Mouse (Mus musculus): Measurements from ENCODE around the gene Nr1h4. TPM values are rescaled to one million over a fixed set of nuclear protein-coding genes. Genes with fewer than 3 reads are reported as not detected.

The Nr1h4 gene
- polyA plus RNA-seq, 2 experiments: 0.03 TPM; not detected in 1

DNA sequence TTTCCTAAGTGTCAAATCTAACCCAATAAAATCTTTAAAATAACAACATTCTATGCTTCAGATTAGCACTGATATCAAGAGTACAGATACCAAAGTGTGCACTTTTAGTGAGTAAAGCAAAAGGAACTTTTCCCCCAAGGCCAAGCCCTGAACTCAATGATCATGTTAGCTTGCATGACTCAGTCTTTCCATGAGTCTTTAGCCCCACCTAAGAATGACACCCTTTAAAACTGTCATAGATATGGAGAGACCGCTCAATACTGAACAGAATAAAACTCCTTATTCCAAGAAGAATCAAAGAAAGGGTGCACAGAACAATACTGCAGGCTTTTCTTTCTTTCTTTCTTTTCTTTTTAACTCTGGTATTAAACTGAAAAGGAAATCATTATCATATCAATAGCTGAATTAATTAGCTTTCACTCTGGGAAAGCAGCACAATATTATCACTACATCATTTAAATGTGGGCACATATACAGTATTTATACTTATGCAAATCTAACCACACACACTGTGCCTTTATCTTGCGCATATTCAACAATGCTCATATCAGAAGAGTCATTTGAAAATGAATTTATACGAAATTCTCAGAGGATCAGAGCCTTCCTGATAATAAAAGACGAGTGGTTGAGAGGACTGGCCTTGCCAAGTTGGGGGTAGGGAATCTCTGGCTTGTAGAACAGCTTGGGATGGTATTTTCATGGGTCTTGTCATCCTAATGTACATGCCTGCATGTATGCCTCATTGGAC lies 46.2 kb downstream of the Nr1h4 start:
- Histone ChIP-seq H3K27me3 (ENCODE audit: control insufficient read depth, insufficient read depth, low read length) (no peaks in the 10 kb centered on the region), H3K4me3 (replicated peaks; ENCODE audit: low read length) (no peak overlapping the region), H3K4me2 (replicated peaks; ENCODE audit: low read depth, low read length, severe bottlenecking) (no peak overlapping the region), H3K9me3 (ENCODE audit: control insufficient read depth, low read length) (no peaks in the 10 kb centered on the region), H3K36me3 (ENCODE audit: control insufficient read depth, insufficient read depth, low read length) (no peaks in the 10 kb centered on the region), H3K9ac (ENCODE audit: low read depth, low read length, severe bottlenecking) (no peak overlapping the region), H3K27ac (replicated peaks; ENCODE audit: low read depth, low read length) (no peak overlapping the region), H3K4me1 (ENCODE audit: control insufficient read depth, insufficient read depth, low read length) (no peaks in the 10 kb centered on the region)
- DNase-seq (ENCODE audit: low spot score) (no peak), ATAC-seq (ENCODE audit: low FRiP score, low read depth) (no peak)
- TF ChIP-seq POLR2A (IDR thresholded peaks at IDR 0.05; ENCODE audit: borderline replicate concordance, extremely low read depth, insufficient read depth, insufficient read length): no peak
- WGBS: 69% methylated on average over 4 of the region's 4 CpGs

DNA sequence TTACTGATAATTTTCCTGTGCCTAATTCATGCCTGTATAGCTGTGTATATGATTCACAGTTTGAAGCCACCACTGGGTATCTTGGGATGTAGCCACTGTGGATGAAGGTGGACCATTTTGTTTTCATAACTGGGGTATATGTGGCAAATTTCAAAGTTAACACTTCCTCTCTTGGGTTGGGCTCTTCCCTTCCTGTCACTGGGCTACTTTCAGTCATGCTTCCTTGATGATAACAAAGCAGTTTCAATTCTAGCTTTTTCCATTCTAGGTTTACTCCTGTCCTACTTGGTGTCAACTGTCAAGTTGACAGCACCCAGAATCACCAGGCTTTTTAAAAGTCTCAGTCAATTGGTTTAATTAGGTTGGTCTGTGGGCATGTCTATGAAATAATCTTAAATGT lies 48.5 kb downstream of the Nr1h4 start:
- no peaks in the 10 kb centered on the region for H3K9me3 ChIP-seq (ENCODE audit: control insufficient read depth, low read length)
- H3K4me2 ChIP-seq (replicated peaks; ENCODE audit: low read depth, low read length, severe bottlenecking): no peak overlapping the region
- no peak overlapping the region for H3K4me3 ChIP-seq (replicated peaks; ENCODE audit: low read length)
- H3K9ac ChIP-seq (ENCODE audit: low read depth, low read length, severe bottlenecking): no peak overlapping the region
- no peaks in the 10 kb centered on the region for H3K4me1 ChIP-seq (ENCODE audit: control insufficient read depth, insufficient read depth, low read length)
- H3K36me3 ChIP-seq (ENCODE audit: control insufficient read depth, insufficient read depth, low read length): no peaks in the 10 kb centered on the region
- TF ChIP-seq POLR2A (IDR thresholded peaks at IDR 0.05; ENCODE audit: borderline replicate concordance, extremely low read depth, insufficient read depth, insufficient read length): no peak
- no peak overlapping the region for H3K27ac ChIP-seq (replicated peaks; ENCODE audit: low read depth, low read length)
- H3K27me3 ChIP-seq (ENCODE audit: control insufficient read depth, insufficient read depth, low read length): no peaks in the 10 kb centered on the region
- DNase-seq (ENCODE audit: low spot score): no peak
- no peak for ATAC-seq (ENCODE audit: low FRiP score, low read depth)

DNA sequence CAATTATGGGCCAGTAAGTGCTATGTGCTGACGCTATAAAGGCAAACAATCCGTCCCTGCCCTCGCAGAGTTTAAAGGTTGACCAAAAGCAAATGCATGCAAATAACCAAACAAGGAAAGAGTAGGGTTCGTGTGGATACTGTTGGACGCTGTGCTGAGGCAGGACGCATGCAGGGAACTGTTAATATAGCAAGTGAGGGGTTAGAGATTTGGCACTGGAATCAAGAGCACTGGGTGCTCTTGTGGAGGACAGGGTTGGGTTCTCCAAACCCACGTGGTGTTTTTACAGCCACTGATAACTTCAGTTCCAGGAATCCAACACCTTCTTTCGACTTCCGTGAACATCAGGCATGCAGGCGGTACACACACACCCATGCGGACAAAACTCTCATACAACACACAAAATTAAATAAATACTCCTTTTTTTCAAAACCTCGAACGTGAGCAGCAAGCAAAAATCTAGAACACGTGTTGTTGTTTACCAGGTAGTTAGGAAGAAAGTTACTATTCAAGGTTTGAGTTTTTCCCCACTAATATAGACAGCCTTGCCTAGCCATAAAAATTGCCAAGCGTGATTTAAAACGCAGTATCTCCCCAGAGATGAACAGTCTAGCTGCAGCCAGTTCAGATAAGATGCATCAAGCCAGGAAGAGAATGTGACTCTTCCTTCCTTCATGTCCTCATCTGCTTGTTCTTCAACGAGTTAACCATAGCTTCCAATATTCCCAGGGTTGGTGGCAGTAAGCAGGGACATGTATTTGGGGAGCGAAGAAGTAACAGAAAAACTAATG lies 49.4 kb downstream of the Nr1h4 start:
- DNase-seq (ENCODE audit: low spot score) (no peak), ATAC-seq (ENCODE audit: low FRiP score, low read depth) (no peak)
- 70% methylated on average over 18 of the region's 18 CpGs for WGBS
- no peaks in the 10 kb centered on the region for H3K4me1 ChIP-seq (ENCODE audit: control insufficient read depth, insufficient read depth, low read length)
- TF ChIP-seq POLR2A (IDR thresholded peaks at IDR 0.05; ENCODE audit: borderline replicate concordance, extremely low read depth, insufficient read depth, insufficient read length): no peak
- H3K36me3 ChIP-seq (ENCODE audit: control insufficient read depth, insufficient read depth, low read length): no peaks in the 10 kb centered on the region
- no peaks in the 10 kb centered on the region for H3K9me3 ChIP-seq (ENCODE audit: control insufficient read depth, low read length)
- no peak overlapping the region for H3K27ac ChIP-seq (replicated peaks; ENCODE audit: low read depth, low read length)
- H3K27me3 ChIP-seq (ENCODE audit: control insufficient read depth, insufficient read depth, low read length): no peaks in the 10 kb centered on the region
- H3K9ac ChIP-seq (ENCODE audit: low read depth, low read length, severe bottlenecking): no peak overlapping the region
- H3K4me2 ChIP-seq (replicated peaks; ENCODE audit: low read depth, low read length, severe bottlenecking): no peak overlapping the region
- H3K4me3 ChIP-seq (replicated peaks; ENCODE audit: low read length): no peak overlapping the region

DNA sequence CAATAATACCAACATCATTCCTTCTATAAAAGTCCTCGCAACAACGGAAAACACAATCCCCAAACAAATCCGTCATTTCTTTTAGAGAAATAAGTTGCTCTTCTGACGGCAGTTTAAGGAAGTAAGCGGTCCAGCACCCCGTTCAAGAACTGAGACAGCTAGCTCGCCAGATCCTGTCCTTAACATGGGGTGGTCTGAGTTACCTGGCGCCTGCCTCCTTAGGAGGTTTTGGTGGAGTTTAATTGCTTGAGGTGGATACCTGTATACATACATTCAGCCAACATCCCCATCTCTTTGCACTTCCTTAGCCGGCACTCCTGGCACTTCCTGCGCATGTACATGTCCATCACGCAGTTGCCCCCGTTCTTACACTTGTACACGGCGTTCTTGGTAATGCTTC lies 50.3 kb downstream of the Nr1h4 start:
- DNase-seq (ENCODE audit: low spot score) (no peak), ATAC-seq (ENCODE audit: low FRiP score, low read depth) (no peak)
- H3K27ac ChIP-seq (replicated peaks; ENCODE audit: low read depth, low read length): no peak overlapping the region
- H3K4me3 ChIP-seq (replicated peaks; ENCODE audit: low read length): no peak overlapping the region
- no peak overlapping the region for H3K4me2 ChIP-seq (replicated peaks; ENCODE audit: low read depth, low read length, severe bottlenecking)
- H3K9me3 ChIP-seq (ENCODE audit: control insufficient read depth, low read length): no peaks in the 10 kb centered on the region
- H3K4me1 ChIP-seq (ENCODE audit: control insufficient read depth, insufficient read depth, low read length): no peaks in the 10 kb centered on the region
- TF ChIP-seq POLR2A (IDR thresholded peaks at IDR 0.05; ENCODE audit: borderline replicate concordance, extremely low read depth, insufficient read depth, insufficient read length): no peak
- H3K36me3 ChIP-seq (ENCODE audit: control insufficient read depth, insufficient read depth, low read length): no peaks in the 10 kb centered on the region
- H3K27me3 ChIP-seq (ENCODE audit: control insufficient read depth, insufficient read depth, low read length): no peaks in the 10 kb centered on the region
- 75% methylated on average over 14 of the region's 14 CpGs for WGBS
- no peak overlapping the region for H3K9ac ChIP-seq (ENCODE audit: low read depth, low read length, severe bottlenecking)

DNA sequence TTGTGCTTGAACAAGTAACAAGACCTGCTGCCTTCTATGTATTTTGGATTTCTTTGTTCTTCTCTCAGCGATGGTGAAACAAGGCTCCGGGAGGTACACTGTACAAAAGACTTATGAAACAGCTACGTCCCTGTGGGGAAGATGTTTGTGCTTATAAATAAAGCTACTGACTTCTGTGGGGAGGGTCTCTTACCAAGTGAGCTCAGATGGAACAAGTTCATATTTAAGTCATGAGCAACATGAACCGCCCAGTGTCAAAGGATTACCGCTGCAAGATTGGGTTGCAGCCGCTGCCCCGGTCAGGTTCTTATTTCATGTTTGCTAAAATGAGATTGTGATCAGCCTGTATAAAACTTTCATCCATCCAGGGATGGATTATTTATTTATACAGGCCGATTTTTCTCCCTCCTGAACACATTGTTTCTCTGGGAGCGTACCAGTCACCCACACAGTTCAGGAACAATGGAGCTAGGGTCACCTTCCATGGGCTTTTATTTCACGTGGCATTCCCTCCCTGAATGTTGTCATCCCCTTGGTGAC lies 51.2 kb downstream of the Nr1h4 start:
- ATAC-seq (ENCODE audit: low FRiP score, low read depth): no peak
- Histone ChIP-seq H3K4me2 (replicated peaks; ENCODE audit: low read depth, low read length, severe bottlenecking) (no peak overlapping the region), H3K9ac (ENCODE audit: low read depth, low read length, severe bottlenecking) (no peak overlapping the region), H3K9me3 (ENCODE audit: control insufficient read depth, low read length) (no peaks in the 10 kb centered on the region), H3K4me1 (ENCODE audit: control insufficient read depth, insufficient read depth, low read length) (no peaks in the 10 kb centered on the region), H3K27ac (replicated peaks; ENCODE audit: low read depth, low read length) (no peak overlapping the region), H3K27me3 (ENCODE audit: control insufficient read depth, insufficient read depth, low read length) (no peaks in the 10 kb centered on the region), H3K36me3 (ENCODE audit: control insufficient read depth, insufficient read depth, low read length) (no peaks in the 10 kb centered on the region), H3K4me3 (replicated peaks; ENCODE audit: low read length) (no peak overlapping the region)
- DNase-seq (ENCODE audit: low spot score): no peak
- 74% methylated on average over 10 of the region's 10 CpGs for WGBS
- no peak for TF ChIP-seq POLR2A (IDR thresholded peaks at IDR 0.05; ENCODE audit: borderline replicate concordance, extremely low read depth, insufficient read depth, insufficient read length)

Measured in limb, embryonic 14.5 days (tissue).